Mouse (Mus musculus) gastrocnemius, adult 18-20 months (tissue): Measurements from ENCODE around the gene Zc3h12b. TPM values are rescaled to one million over a fixed set of nuclear protein-coding genes. Genes with fewer than 3 reads are reported as not detected.

Experiments
- total RNA-seq, 2 experiments: library from RNA; stranded (reverse); gene quantifications; 2 replicates each; pipeline ENCODE4 v1.2.3; 2021

Zc3h12b gene
- total RNA-seq, 2 experiments from 2014 or later = 0.27 to 0.28 TPM

Other genes starting within 250 kb of the Zc3h12b start
- 10 to 100 TPM; 51.7 to 59.7 TPM for gene Asb12, start 153.7 kb upstream of the Zc3h12b start, total RNA-seq
- not detected for gene Pfn5, start 153.6 kb upstream of the Zc3h12b start, total RNA-seq
- 1 to 10 TPM in 1 of 2 experiments, under 1 TPM in 1; 0.88 to 1.1 TPM for gene Zc4h2, start 53.2 kb upstream of the Zc3h12b start, total RNA-seq
- 10 to 100 TPM; 26.9 to 28.6 TPM for gene Las1l, start 245.3 kb downstream of the Zc3h12b start, total RNA-seq